ENCODE assay signal across 10 mouse cellular contexts in the genomic region with DNA sequence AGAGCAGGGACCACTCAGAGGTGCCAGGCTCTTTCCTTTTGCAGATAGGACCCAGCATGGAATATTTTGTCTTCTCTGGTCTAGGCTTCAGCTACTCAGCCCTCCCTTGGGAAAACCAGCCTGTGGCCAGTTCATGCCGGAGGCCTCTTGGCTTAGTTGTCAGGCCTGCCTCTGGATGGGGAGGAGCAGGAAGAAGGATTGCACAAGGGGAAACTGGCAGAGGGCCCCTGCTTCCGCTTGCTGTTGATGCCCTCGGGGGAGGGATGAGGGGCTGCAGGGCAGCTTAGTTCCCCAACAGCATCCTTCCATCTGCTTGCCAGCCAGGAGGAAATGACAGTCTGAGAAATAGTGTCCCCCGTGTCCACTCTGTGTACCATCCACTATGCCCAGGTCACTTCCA. TPM values are rescaled to one million over a fixed set of nuclear protein-coding genes. Genes with fewer than 3 reads are reported as not detected.
DNase-seq lines count a peak whose midpoint lies in the region; ATAC-seq and TF ChIP-seq lines count a peak whose summit lies in the region.
"Had no signal": no experiment of that assay in that cellular context is flagged by ENCODE, and none has a peak within 500 bp of the region (broad histone marks: within the 10 kb centered on the region; RNA-seq: fewer than 3 reads in every experiment).

No protein-coding gene starts in this region.

- peak; percentile 73 for DNase-seq in kidney, adult 11 months
- DNase-seq in embryonic facial prominence, embryonic 14.5 days (ENCODE audit: low spot score) = peak; percentile 44
- peak; percentile 45 for DNase-seq in kidney, postnatal 0 days (ENCODE audit: low spot score)
- no peak for DNase-seq in natural killer cell, adult 2 months (ENCODE audit: low spot score in 2 of 2)
- DNase-seq in urinary bladder, postnatal 25 days (ENCODE audit: low spot score) = no peak

- no peak for TF ChIP-seq CTCF in kidney, postnatal 0 days (IDR thresholded peaks at IDR 0.05; ENCODE audit: low read depth)

- H3K4me1 ChIP-seq in kidney, embryonic 14.5 days (ENCODE audit: control insufficient read depth, insufficient read depth, low read length) = peaks cover 26% of the 10 kb centered on the region
- peaks cover 23% of the 10 kb centered on the region for H3K4me1 ChIP-seq in embryonic facial prominence, embryonic 14.5 days (ENCODE audit: control insufficient read depth, insufficient read depth, low read length)
- peaks cover 46% of the 10 kb centered on the region for H3K4me1 ChIP-seq in kidney, postnatal 0 days (replicated peaks; ENCODE audit: insufficient read depth, low read length)
- H3K4me1 ChIP-seq in forebrain, embryonic 15.5 days = peaks cover 7% of the 10 kb centered on the region; the same call in 1 of the 2 replicates

- no peaks in the 10 kb centered on the region for H3K79me2 ChIP-seq in macrophage (ENCODE audit: inconsistent target)

- no peak overlapping the region for H3K27ac ChIP-seq in kidney, embryonic 14.5 days (ENCODE audit: low read depth, low read length)
- no peak overlapping the region for H3K27ac ChIP-seq in embryonic facial prominence, embryonic 14.5 days (replicated peaks; ENCODE audit: low read depth, low read length)
- no peak overlapping the region for H3K27ac ChIP-seq in kidney, postnatal 0 days
- H3K27ac ChIP-seq in macrophage = peak overlapping the region; percentile 92
- no peak overlapping the region for H3K27ac ChIP-seq in forebrain, embryonic 15.5 days (replicated peaks)

- WGBS in kidney, embryonic 14.5 days = 40% methylated on average over 4 of the region's 4 CpGs
- 56% methylated on average over 4 of the region's 4 CpGs for WGBS in embryonic facial prominence, embryonic 14.5 days
- WGBS in kidney, postnatal 0 days = 40% methylated on average over 4 of the region's 4 CpGs
- WGBS in macrophage (ENCODE audit: missing documents) = 4% methylated on average over 4 of the region's 4 CpGs
- 74% methylated on average over 4 of the region's 4 CpGs for WGBS in forebrain, embryonic 15.5 days

- H3K9ac ChIP-seq in kidney, embryonic 14.5 days (ENCODE audit: low read depth, low read length) = no peak overlapping the region
- H3K9ac ChIP-seq in embryonic facial prominence, embryonic 14.5 days (ENCODE audit: low read depth, low read length) = no peak overlapping the region
- no peak overlapping the region for H3K9ac ChIP-seq in kidney, postnatal 0 days (ENCODE audit: low read depth, low read length)
- no peak overlapping the region for H3K9ac ChIP-seq in forebrain, embryonic 15.5 days (replicated peaks)

- no peaks in the 10 kb centered on the region for H3K36me3 ChIP-seq in kidney, embryonic 14.5 days (ENCODE audit: control insufficient read depth, insufficient read depth, low read length)
- no peaks in the 10 kb centered on the region for H3K36me3 ChIP-seq in embryonic facial prominence, embryonic 14.5 days (ENCODE audit: control insufficient read depth, insufficient read depth, low read length)
- no peaks in the 10 kb centered on the region for H3K36me3 ChIP-seq in kidney, postnatal 0 days (ENCODE audit: insufficient read depth, low read length)
- H3K36me3 ChIP-seq in macrophage (ENCODE audit: inconsistent target) = no peaks in the 10 kb centered on the region
- no peaks in the 10 kb centered on the region for H3K36me3 ChIP-seq in forebrain, embryonic 15.5 days

- H3K9me3 ChIP-seq in kidney, embryonic 14.5 days (ENCODE audit: control insufficient read depth, low read length) = no peaks in the 10 kb centered on the region
- H3K9me3 ChIP-seq in embryonic facial prominence, embryonic 14.5 days (ENCODE audit: control insufficient read depth, low read length) = no peaks in the 10 kb centered on the region
- H3K9me3 ChIP-seq in kidney, postnatal 0 days (replicated peaks; ENCODE audit: low read length) = no peaks in the 10 kb centered on the region
- no peaks in the 10 kb centered on the region for H3K9me3 ChIP-seq in forebrain, embryonic 15.5 days

- no peaks in the 10 kb centered on the region for H3K27me3 ChIP-seq in kidney, embryonic 14.5 days (ENCODE audit: control insufficient read depth, insufficient read depth, low read length)
- 0 out of 2 replicates have a peak, but pooled peaks cover 2% of the 10 kb centered on the region for H3K27me3 ChIP-seq in embryonic facial prominence, embryonic 14.5 days (replicated peaks; ENCODE audit: control insufficient read depth, insufficient read depth, low read length)
- no peaks in the 10 kb centered on the region for H3K27me3 ChIP-seq in kidney, postnatal 0 days (ENCODE audit: insufficient read depth, low read length)
- no peaks in the 10 kb centered on the region for H3K27me3 ChIP-seq in forebrain, embryonic 15.5 days

- no peak for ATAC-seq in kidney, embryonic 14.5 days (ENCODE audit: low FRiP score, low TSS enrichment)
- no peak for ATAC-seq in embryonic facial prominence, embryonic 14.5 days (ENCODE audit: low read depth)
- ATAC-seq in kidney, postnatal 0 days (replicated peaks; ENCODE audit: low FRiP score, low read depth) = no peak
- ATAC-seq in forebrain, embryonic 15.5 days (replicated peaks) = no peak

- H3K4me3 ChIP-seq in kidney, embryonic 14.5 days (ENCODE audit: low read length) = no peak overlapping the region
- no peak overlapping the region for H3K4me3 ChIP-seq in embryonic facial prominence, embryonic 14.5 days (ENCODE audit: low read depth, low read length)
- no peak overlapping the region for H3K4me3 ChIP-seq in kidney, postnatal 0 days (replicated peaks; ENCODE audit: low read depth, low read length)
- H3K4me3 ChIP-seq in macrophage (ENCODE audit: inconsistent target) = no peak overlapping the region
- H3K4me3 ChIP-seq in forebrain, embryonic 15.5 days = no peak overlapping the region

- H3K4me2 ChIP-seq in kidney, embryonic 14.5 days (replicated peaks; ENCODE audit: low read depth, low read length) = no peak overlapping the region
- no peak overlapping the region for H3K4me2 ChIP-seq in embryonic facial prominence, embryonic 14.5 days (ENCODE audit: low read depth, low read length)
- H3K4me2 ChIP-seq in kidney, postnatal 0 days (ENCODE audit: low read length) = no peak overlapping the region
- no peak overlapping the region for H3K4me2 ChIP-seq in forebrain, embryonic 15.5 days (replicated peaks)

RNA-seq across cellular contexts. Expression of a gene that starts 4.9 kb away (rescaled TPM):
- polyA plus RNA-seq in kidney, embryonic 14.5 days (2014; fragmentation: Nextera tagmentation; extraction: Ambion mirVana) = 2.4 and 3.6 TPM in 2 replicates
- polyA plus RNA-seq in embryonic facial prominence, embryonic 14.5 days (2014; fragmentation: Nextera tagmentation; extraction: Ambion mirVana) = 5.5 and 9.5 TPM in 2 replicates
- 1.9 and 2.2 TPM in 2 replicates for polyA plus RNA-seq in kidney, postnatal 0 days (2015; fragmentation: Nextera tagmentation; extraction: Ambion mirVana)
- total RNA-seq in macrophage (2018; cell fraction: chromatin; rRNA removed) = under 1 TPM in 9 of 26 experiments, not detected in 17; 0.13 to 0.46 (median 0.29) TPM
- total RNA-seq in macrophage (2018; cell fraction: cytosol; rRNA removed) = under 1 TPM; 0.03 to 0.68 (median 0.29) TPM
- total RNA-seq in macrophage (2018; cell fraction: nucleus; rRNA removed) = under 1 TPM in 15 of 26 experiments, not detected in 11; 0.10 to 0.79 (median 0.27) TPM
- polyA plus RNA-seq in macrophage (2018) = 0.51 to 0.83 TPM (median 0.56 TPM) in 3 replicates
- 0.08 TPM in 1 of 2 replicates, not detected in the other for polyA plus RNA-seq in forebrain, embryonic 15.5 days (2015; fragmentation: Nextera tagmentation; extraction: Ambion mirVana)
- total RNA-seq: CH12.LX had no signal

RNA-seq across cellular contexts. Expression of a gene that starts 36.0 kb away (rescaled TPM):
- 34.6 and 44.0 TPM in 2 replicates for polyA plus RNA-seq in kidney, embryonic 14.5 days (2014; fragmentation: Nextera tagmentation; extraction: Ambion mirVana)
- 25.1 and 33.0 TPM in 2 replicates for polyA plus RNA-seq in embryonic facial prominence, embryonic 14.5 days (2014; fragmentation: Nextera tagmentation; extraction: Ambion mirVana)
- 226 and 229 TPM in 2 replicates for polyA plus RNA-seq in kidney, postnatal 0 days (2015; fragmentation: Nextera tagmentation; extraction: Ambion mirVana)
- under 1 TPM in 1 of 26 experiments, not detected in 25; 0.44 TPM for total RNA-seq in macrophage (2018; cell fraction: chromatin; rRNA removed)
- not detected for total RNA-seq in macrophage (2018; cell fraction: cytosol; rRNA removed)
- total RNA-seq in macrophage (2018; cell fraction: nucleus; rRNA removed) = under 1 TPM in 1 of 26 experiments, not detected in 25; 0.27 TPM
- polyA plus RNA-seq in macrophage (2018) = not detected in 3 replicates
- polyA plus RNA-seq in forebrain, embryonic 15.5 days (2015; fragmentation: Nextera tagmentation; extraction: Ambion mirVana) = 0.26 and 0.46 TPM in 2 replicates
- total RNA-seq: layer of hippocampus, postnatal 14 days had no signal

Comparison
In these comparisons a context has a peak if more than half of its experiments do, and no peak if none do; other contexts are left out.
1. DNase-seq: peak in kidney, adult 11 months (single experiment), embryonic facial prominence, embryonic 14.5 days (single experiment) and kidney, postnatal 0 days (single experiment); none in natural killer cell, adult 2 months (0 of 2) and urinary bladder, postnatal 25 days (single experiment).
2. RNA of a gene that starts 36.0 kb away (polyA plus RNA-seq): 226 to 229 TPM in kidney, postnatal 0 days, 34.6 to 44.0 TPM in kidney, embryonic 14.5 days and 25.1 to 33.0 TPM in embryonic facial prominence, embryonic 14.5 days; 0.26 to 0.46 TPM in forebrain, embryonic 15.5 days and not detected in macrophage; every median in the first group is over 10 times any median in the second.